Mouse (Mus musculus) kidney, embryonic 14.5 days (tissue): ENCODE results near the gene Bach2. TPM values are rescaled to one million over a fixed set of nuclear protein-coding genes. Genes with fewer than 3 reads are reported as not detected.

Experiments
- ATAC-seq: fragments of 200-750 bp; cut with Nextera tagmentation; 2 replicates; pipeline ENCODE4 v1.8.0; 2017; ENCODE audit warnings: moderate number of reproducible peaks, mild to moderate bottlenecking, moderate TSS enrichment, moderate library complexity; ENCODE audit not compliant: low FRiP score, low TSS enrichment
- H3K27ac ChIP-seq: fragments of 300-500 bp; sonication (generic); 2 replicates; pipeline ENCODE4 v1.5.1; 2014; ENCODE audit warnings: low read depth, mild to moderate bottlenecking, low read length, moderate library complexity, mixed read lengths
- H3K27me3 ChIP-seq: fragments of 300-500 bp; sonication (generic); 2 replicates; pipeline ENCODE4 v1.6.1; 2014; ENCODE audit warnings: mild to moderate bottlenecking, low read length; ENCODE audit not compliant: control insufficient read depth, insufficient read depth
- H3K36me3 ChIP-seq: fragments of 300-500 bp; sonication (generic); 2 replicates; pipeline ENCODE4 v1.6.1; 2014; ENCODE audit warnings: low read length, mixed read lengths; ENCODE audit not compliant: control insufficient read depth, insufficient read depth
- H3K4me1 ChIP-seq: fragments of 300-500 bp; sonication (generic); 2 replicates; pipeline ENCODE4 v1.6.1; 2014; ENCODE audit warnings: low read length, mixed read lengths; ENCODE audit not compliant: control insufficient read depth, insufficient read depth
- H3K4me2 ChIP-seq: fragments of 300-500 bp; sonication (generic); replicated peaks from 2 replicates; pipeline ENCODE4 v1.6.1; 2014; ENCODE audit warnings: low read depth, mild to moderate bottlenecking, low read length
- H3K4me3 ChIP-seq: fragments of 300-500 bp; sonication (generic); 2 replicates; pipeline ENCODE4 v1.5.1; 2014; ENCODE audit warnings: mild to moderate bottlenecking, low read length
- H3K9ac ChIP-seq: fragments of 300-500 bp; sonication (generic); 2 replicates; pipeline ENCODE4 v1.6.1; 2014; ENCODE audit warnings: low read depth, mild to moderate bottlenecking, low read length, moderate library complexity
- H3K9me3 ChIP-seq: fragments of 300-500 bp; sonication (generic); 2 replicates; pipeline ENCODE4 v1.6.1; 2016; ENCODE audit warnings: low read length; ENCODE audit not compliant: control insufficient read depth
- WGBS: fragments of 180-500 bp; shearing (Covaris S2); extraction: QIAGEN DNeasy Blood & Tissue Kit; methylation state at CpG from one replicate; pipeline ENCODE4 v1.1.7; 2014; 5-methylcytosine and 5-hydroxymethylcytosine counted together
- polyA plus RNA-seq: library from polyadenylated mRNA; unstranded; fragments of >200 nt; fragmentation: Nextera tagmentation; extraction: Ambion mirVana; gene quantifications from 2 replicates; pipeline ENCODE4 v1.2.1, GENCODE M21; 2014

The Bach2 gene
- polyA plus RNA-seq, 1 experiment from 2014 or later, result 13.3 TPM

DNA sequence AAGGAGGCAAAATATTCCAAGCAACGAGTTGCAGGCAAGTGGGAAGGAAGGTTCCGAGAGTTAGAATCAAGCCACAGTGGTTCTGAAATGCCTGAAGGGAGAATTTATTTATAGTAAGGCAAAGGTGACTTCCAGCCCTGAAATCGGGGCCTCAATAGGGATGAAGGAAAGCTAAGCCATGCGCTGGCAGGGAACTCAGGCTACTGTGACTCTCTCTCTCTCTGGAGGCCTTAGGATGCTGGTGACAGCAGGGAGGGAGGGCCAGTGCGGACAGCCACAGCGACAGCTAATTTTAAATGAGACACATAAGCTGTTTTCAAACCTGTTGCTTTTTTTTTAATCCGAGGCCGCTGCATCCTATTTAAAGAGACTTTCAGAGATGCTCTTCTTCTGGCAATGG lies 270.4 kb downstream of the Bach2 start:
- Histone ChIP-seq H3K27me3 (no peaks in the 10 kb centered on the region), H3K4me3 (no peak overlapping the region), H3K4me1 (peaks cover 7% of the 10 kb centered on the region), H3K4me2 (no peak overlapping the region), H3K36me3 (no peaks in the 10 kb centered on the region), H3K9me3 (no peaks in the 10 kb centered on the region), H3K9ac (no peak overlapping the region), H3K27ac (no peak overlapping the region)
- WGBS, result 24% methylated on average over 8 of the region's 8 CpGs
- no peak for ATAC-seq

DNA sequence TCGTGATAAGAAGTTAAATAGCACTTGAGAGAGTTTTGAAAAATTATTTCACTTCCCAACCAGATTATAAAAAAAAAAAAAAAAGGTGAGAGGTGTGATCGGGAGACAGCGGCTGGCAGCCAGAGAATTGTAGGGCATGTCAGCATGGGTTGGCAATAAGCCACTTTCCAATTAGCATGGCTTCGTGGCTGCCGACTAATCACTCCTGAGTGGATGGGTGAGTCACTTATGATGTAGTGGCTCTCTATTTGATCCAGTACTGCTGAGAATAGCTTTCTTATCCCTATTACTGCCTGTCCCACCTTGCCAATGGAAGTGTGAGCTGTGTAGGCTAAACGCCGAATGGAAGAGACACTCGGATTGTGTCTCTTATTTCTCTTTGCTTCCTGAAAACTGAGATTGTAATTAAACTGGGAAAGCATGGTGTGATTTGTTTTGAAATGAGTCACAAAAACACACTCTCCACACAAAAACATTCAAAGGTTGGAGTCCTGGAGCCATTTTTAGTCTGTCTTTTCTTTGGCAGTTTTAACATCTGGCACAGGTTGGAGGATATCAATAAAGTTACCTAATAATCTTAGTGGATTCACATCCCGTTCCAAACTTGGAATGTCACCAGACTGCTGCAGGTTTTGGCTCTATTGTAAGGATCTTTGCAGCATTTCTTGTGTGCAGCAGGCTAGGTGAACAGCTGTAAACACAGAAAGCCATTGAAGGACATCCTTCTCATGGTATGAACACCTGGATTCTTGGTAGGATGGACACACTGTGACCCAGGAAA lies 271.4 kb downstream of the Bach2 start:
- no peak overlapping the region for H3K9ac ChIP-seq
- H3K4me3 ChIP-seq, result no peak overlapping the region
- peaks cover 7% of the 10 kb centered on the region for H3K4me1 ChIP-seq
- no peaks in the 10 kb centered on the region for H3K27me3 ChIP-seq
- H3K27ac ChIP-seq, result no peak overlapping the region
- no peak overlapping the region for H3K4me2 ChIP-seq
- no peaks in the 10 kb centered on the region for H3K9me3 ChIP-seq
- 82% methylated on average over 9 of the region's 9 CpGs for WGBS
- H3K36me3 ChIP-seq, result no peaks in the 10 kb centered on the region
- no peak for ATAC-seq

DNA sequence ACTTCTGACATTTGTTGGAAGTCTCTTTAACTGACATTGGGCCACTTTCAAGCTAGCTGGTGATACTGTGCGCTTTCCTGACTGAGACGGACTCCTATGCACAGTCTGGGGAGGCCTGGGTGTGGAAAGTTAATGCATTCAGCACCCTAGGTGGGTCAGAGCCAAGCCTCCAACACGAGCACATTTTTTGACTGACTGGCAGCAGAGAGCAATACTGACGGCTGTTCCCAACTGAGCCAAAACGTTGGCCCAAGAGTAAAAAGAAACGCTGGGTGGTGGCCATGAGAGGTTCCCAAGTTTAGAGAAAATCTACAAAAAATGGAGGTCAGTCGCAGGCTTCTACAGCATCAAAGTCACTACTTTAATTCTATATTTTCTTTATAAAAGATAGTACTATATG lies 272.3 kb downstream of the Bach2 start:
- Histone ChIP-seq H3K9me3 (no peaks in the 10 kb centered on the region), H3K36me3 (no peaks in the 10 kb centered on the region), H3K4me3 (no peak overlapping the region), H3K4me2 (no peak overlapping the region), H3K27ac (no peak overlapping the region), H3K9ac (no peak overlapping the region), H3K27me3 (no peaks in the 10 kb centered on the region), H3K4me1 (peaks cover 7% of the 10 kb centered on the region)
- ATAC-seq, result no peak
- 81% methylated on average over 7 of the region's 7 CpGs for WGBS

DNA sequence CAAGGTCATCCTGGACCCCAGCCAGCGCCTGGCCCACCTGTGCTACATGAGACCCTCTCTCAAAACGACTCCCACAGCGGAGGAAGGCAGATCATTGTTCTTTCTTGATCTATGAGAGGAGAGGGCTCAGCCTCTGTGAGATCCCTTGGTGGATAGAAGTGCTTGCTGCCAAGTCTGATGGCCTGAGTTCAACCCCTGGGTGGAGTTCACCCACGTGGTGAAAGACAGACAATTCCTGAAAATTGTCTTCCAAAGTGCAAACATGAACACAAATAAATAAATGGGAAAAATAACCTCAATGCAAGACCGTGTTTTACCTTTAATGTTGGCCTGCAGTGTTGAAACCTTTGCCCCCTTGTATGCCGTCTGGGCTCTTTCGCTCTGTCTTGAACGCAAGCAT lies 277.5 kb downstream of the Bach2 start:
- H3K4me1 ChIP-seq, result peaks cover 7% of the 10 kb centered on the region; the same call in 1 of the 2 replicates
- no peaks in the 10 kb centered on the region for H3K9me3 ChIP-seq
- H3K9ac ChIP-seq, result no peak overlapping the region
- no peak overlapping the region for H3K4me2 ChIP-seq
- H3K27ac ChIP-seq, result no peak overlapping the region
- H3K36me3 ChIP-seq, result no peaks in the 10 kb centered on the region
- no peak for ATAC-seq
- WGBS, result 88% methylated on average over 8 of the region's 8 CpGs
- H3K27me3 ChIP-seq, result no peaks in the 10 kb centered on the region
- H3K4me3 ChIP-seq, result no peak overlapping the region

DNA sequence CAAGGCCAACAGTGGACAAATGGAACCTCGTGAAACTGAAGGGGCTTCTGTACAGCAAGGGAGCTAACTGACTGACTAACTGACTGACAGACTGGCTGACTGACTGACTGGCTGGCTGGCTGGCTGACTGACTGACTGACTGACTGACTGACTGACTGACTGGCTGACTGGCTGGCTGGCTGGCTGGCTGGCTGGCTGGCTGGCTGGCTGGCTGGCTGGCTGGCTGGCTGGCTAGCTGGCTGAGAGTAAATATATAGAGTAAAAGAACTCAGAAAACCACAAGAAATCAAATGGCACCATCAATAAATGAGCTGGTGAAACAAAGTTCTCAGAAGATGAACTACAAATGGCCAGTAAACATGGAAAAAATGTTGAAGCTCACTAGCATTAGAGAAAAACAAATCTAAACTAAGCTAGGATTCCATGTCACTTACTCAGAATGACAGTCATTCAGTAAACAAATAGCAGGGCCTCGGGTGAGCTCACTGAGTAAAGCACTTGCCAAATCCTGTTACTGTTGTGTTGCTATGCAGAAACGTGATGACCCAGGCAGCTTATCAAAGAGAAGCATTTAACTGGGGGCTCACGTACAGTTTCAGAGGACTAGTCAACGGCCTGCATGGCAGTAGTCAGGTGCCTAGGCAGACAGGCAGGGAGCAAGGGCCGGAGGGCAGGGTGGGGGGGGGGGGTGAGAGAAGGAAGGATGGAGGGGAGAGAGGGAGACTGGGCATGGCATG lies 280.4 kb downstream of the Bach2 start:
- H3K9me3 ChIP-seq, result no peaks in the 10 kb centered on the region
- peaks cover 11% of the 10 kb centered on the region; the same call in 1 of the 2 replicates for H3K4me1 ChIP-seq
- H3K27me3 ChIP-seq, result no peaks in the 10 kb centered on the region
- H3K9ac ChIP-seq, result no peak overlapping the region
- no peak for ATAC-seq
- WGBS, result 72% methylated on average over 6 of the region's 6 CpGs
- no peaks in the 10 kb centered on the region for H3K36me3 ChIP-seq
- no peak overlapping the region for H3K4me3 ChIP-seq
- H3K27ac ChIP-seq, result no peak overlapping the region
- H3K4me2 ChIP-seq, result no peak overlapping the region

DNA sequence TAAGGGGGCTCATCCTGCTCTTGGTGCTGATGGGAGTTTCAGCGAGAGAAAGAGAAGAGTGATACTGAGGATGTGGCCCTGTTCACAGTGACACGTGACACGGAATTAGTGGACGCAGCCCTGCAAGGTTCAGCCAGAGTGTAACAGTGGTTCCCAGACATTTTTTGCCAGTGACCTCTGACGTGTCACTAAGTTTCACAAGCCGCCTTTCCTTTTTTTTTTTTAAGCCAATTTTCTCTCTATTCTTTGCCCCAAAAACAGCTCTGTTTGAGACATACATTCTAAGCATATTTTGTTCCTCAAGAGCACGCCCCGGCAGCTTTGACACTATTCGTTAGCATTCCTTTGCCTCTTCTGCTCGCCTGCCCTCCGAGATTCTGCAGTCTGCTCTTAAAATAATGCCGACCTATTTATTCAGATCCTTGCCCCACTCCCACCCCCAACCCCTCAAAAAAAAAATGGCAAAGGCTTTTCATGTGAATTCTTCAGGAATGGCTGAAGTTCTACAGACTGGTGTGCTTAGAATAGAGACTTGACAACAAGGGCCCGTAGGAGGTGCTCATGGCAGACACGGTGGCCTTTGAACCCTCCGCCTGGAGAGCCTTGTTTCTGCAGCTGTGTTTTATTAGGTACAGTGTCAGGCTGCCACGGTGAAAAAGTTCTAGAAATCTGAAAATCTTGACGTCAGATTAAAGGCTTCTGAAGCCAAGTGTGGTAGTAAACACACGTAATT lies 282.2 kb downstream of the Bach2 start:
- Histone ChIP-seq H3K4me2 (no peak overlapping the region), H3K9me3 (no peaks in the 10 kb centered on the region), H3K4me3 (no peak overlapping the region), H3K27me3 (no peaks in the 10 kb centered on the region), H3K4me1 (peaks cover 11% of the 10 kb centered on the region; the same call in 1 of the 2 replicates), H3K9ac (no peak overlapping the region), H3K27ac (no peak overlapping the region), H3K36me3 (no peaks in the 10 kb centered on the region)
- peak; percentile 56; the same call in 1 of the 2 replicates for ATAC-seq
- WGBS, result 36% methylated on average over 18 of the region's 18 CpGs

DNA sequence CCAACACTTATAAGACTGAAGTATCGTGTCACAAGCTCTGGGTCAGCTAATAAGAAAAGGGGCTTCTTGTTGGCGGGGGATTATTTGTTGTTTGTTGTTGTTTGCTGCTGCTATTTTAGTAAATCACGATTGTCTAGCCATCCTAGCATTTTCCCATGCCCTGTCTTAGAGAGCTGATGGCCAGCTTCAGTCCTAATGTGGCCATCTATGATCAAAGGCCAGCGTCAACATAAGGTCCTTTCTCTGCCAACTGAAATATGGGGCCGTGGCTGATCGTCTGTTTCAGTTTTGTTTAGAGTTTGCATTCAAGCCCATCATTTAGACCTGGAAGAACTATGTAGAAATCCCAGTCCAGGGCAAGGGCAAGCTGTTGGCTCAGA lies 282.7 kb downstream of the Bach2 start:
- ATAC-seq, result no peak
- H3K9ac ChIP-seq, result no peak overlapping the region
- no peak overlapping the region for H3K27ac ChIP-seq
- no peaks in the 10 kb centered on the region for H3K27me3 ChIP-seq
- H3K36me3 ChIP-seq, result no peaks in the 10 kb centered on the region
- H3K9me3 ChIP-seq, result no peaks in the 10 kb centered on the region
- no peak overlapping the region for H3K4me3 ChIP-seq
- WGBS, result 42% methylated on average over 6 of the region's 6 CpGs
- no peak overlapping the region for H3K4me2 ChIP-seq
- H3K4me1 ChIP-seq, result peaks cover 11% of the 10 kb centered on the region; the same call in 1 of the 2 replicates

DNA sequence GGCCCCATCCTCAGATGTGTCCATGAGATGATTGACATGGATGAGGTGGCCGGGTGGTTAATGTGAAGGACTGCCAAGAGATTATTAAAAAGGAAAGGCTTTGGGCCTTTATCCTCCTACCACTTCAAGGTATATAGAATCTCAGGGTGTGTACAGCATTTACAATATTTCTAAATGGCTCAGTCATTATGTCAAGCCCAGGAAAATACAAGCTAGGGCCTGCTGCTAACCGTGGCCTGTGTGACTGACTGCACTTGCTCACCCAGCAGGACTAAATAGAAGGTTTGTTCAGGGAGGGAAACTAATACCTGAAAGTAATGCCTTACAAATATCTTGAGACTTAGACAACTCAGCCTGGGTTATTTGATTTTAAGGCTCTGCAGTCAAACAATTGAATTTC lies 283.4 kb downstream of the Bach2 start:
- no peak overlapping the region for H3K4me3 ChIP-seq
- no peak overlapping the region for H3K27ac ChIP-seq
- H3K36me3 ChIP-seq, result no peaks in the 10 kb centered on the region
- no peak for ATAC-seq
- no peak overlapping the region for H3K4me2 ChIP-seq
- 76% methylated on average over 2 of the region's 2 CpGs for WGBS
- H3K9me3 ChIP-seq, result no peaks in the 10 kb centered on the region
- no peaks in the 10 kb centered on the region for H3K27me3 ChIP-seq
- peaks cover 11% of the 10 kb centered on the region; the same call in 1 of the 2 replicates for H3K4me1 ChIP-seq
- H3K9ac ChIP-seq, result no peak overlapping the region
